Mouse (Mus musculus): ENCODE results near the gene Olfr357.

The Olfr357 gene

GRCm38 (mm10) chr2:36993527-36993926, at the start of gene Olfr357:
Gene Olfr357, plus strand, starts transcription at chr2:36993827.
- DNase-seq, result no peak

GRCm38 (mm10) chr2:36997030-36997429, 3.4 kb downstream of the Olfr357 start:
- no peak for DNase-seq

DNA sequence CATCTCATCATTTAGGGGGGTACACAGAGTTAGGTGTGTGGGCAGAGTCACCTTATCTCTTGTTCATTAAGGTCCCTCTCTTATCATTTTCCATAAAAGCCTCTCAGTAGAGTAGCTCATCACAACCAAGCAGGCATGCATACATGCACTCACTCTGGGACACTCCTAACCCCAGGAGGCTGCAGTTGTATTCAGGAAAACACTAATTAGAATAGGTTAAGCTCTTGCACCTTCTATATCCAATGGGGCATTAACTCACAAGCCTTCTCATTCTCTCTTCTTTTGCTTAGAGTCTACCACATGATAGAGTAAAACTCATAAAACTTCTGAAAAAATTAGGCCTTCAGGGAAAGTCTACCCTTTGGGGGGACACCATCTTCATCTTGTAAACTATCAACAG, 15.6 kb downstream of the Olfr357 start, which contains the start of gene Olfr358:
Olfr358 (minus strand) TSS at position 101 of the 400 bp plus-strand sequence.
- no peak for DNase-seq

All from spleen, adult 18-20 months (tissue).